Mouse (Mus musculus) colon, adult 2 months (tissue): ENCODE results near the gene Coq2. TPM values are rescaled to one million over a fixed set of nuclear protein-coding genes. Genes with fewer than 3 reads are reported as not detected.

Experiments used
- polyA plus RNA-seq: library from polyadenylated mRNA; depleted of rRNA; stranded (reverse); fragments of >200 nt; gene quantifications from 2 replicates; pipeline ENCODE4 v1.2.3, GENCODE M21; 2012; rRNA removed

Gene Coq2
- 155 and 222 TPM in 2 replicates for polyA plus RNA-seq

GRCm38 (mm10) chr5:100674711-100675376 is at the start of gene Coq2:
Coq2 (minus strand) TSS chr5:100675140.

GRCm38 (mm10) chr5:100719235-100720088 is 44.5 kb upstream of the Coq2 start, which contains the start of gene Hpse:
Hpse (minus strand) TSS chr5:100719716.

Other genes with a start within 250 kb of the Coq2 start
- 4.5 and 5.1 TPM in 2 replicates for gene Lin54, start 174.5 kb downstream of the Coq2 start, polyA plus RNA-seq
- gene Cops4, start 156.8 kb downstream of the Coq2 start, polyA plus RNA-seq, result 14.6 and 18.0 TPM in 2 replicates
- gene Plac8, start 102.9 kb downstream of the Coq2 start, polyA plus RNA-seq, result 719 and 964 TPM in 2 replicates
- 14.5 and 15.9 TPM in 2 replicates for gene Hpse, start 44.6 kb upstream of the Coq2 start, polyA plus RNA-seq
- 4.7 and 5.6 TPM in 2 replicates for gene Helq, start 123.5 kb upstream of the Coq2 start, polyA plus RNA-seq
- gene Mrps18c, start 123.5 kb upstream of the Coq2 start, polyA plus RNA-seq, result 6.8 and 10.4 TPM in 2 replicates
- gene Abraxas1, start 145.8 kb upstream of the Coq2 start, polyA plus RNA-seq, result 2.1 and 2.4 TPM in 2 replicates
- gene Gpat3, start 170.6 kb upstream of the Coq2 start, polyA plus RNA-seq, result 3.2 and 4.2 TPM in 2 replicates